Mouse (Mus musculus) Patski (cell line): ENCODE measurements around the gene Psmd11. TPM values are rescaled to one million over a fixed set of nuclear protein-coding genes. Genes with fewer than 3 reads are reported as not detected.

Experiments
- ATAC-seq: fragments of 100-300 bp; one replicate; pipeline ENCODE4 v1.8.0; 2021
- CTCF ChIA-PET: fragments of 350-600 bp; sonication (Branson Sonifier 250); formaldehyde crosslinking; loops from one replicate; lab custom pipeline; 2022; ENCODE audit warnings: inconsistent platforms; lab: Charles Lee
- POLR2A ChIA-PET: fragments of 350-600 bp; sonication (Branson Sonifier 250); formaldehyde crosslinking; loops from one replicate; lab custom pipeline; 2022; ENCODE audit warnings: antibody characterized with exemption, inconsistent platforms; lab: Charles Lee
- DNase-seq: peaks from one replicate; pipeline ENCODE4 v3.0.0-alpha.2; 2011; ENCODE audit warnings: low read depth, low spot score
- H3K27me3 ChIP-seq: fragments of 371-371 bp; one replicate; pipeline ENCODE4 v1.5.1; 2021
- CTCF ChIP-seq: fragments of 100-300 bp; IDR thresholded peaks from one replicate; pipeline ENCODE4 v1.5.1; 2021
- in situ Hi-C: fragments of 300-500 bp; cut with MboI; formaldehyde crosslinking; loops from 3 replicates; pipeline ENCODE4 v1.11.1; 2018; ENCODE audit warnings: low pct_unique_long_range_greater_than_20kb, mixed read lengths
- polyA plus RNA-seq: library from polyadenylated mRNA; unstranded; gene quantifications from one replicate; pipeline ENCODE4 v1.2.3, GENCODE M21; 2021

The Psmd11 gene
- polyA plus RNA-seq, 1 experiment from 2014 or later, result 133 TPM

DNA sequence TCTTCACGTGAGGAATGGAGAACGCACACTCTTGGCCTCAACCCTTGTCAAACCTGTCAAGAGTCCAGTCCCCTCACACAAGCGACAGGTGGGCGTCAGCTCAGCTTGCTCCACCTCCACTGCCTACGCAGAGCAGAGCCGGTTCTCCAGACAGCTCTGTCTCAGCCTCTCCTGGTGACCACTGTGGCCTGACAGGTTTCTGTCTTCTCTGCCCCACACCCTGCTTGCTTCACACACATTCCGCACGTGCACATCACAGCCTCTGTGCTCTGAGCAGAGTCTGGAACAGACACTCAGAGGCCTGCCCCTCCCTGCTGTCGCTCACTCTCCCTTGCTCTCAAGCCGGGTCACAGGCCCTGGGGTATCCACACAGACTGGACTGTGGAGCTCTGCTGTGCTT is 62.4 kb downstream of the Psmd11 start:
- ChIA-PET CTCF (no interaction called here), POLR2A (no interaction called here)
- DNase-seq, result no peak
- no peak for TF ChIP-seq CTCF
- in situ Hi-C loops, result no loop called here
- no peaks in the 10 kb centered on the region for H3K27me3 ChIP-seq
- ATAC-seq, result peak; percentile 37

DNA sequence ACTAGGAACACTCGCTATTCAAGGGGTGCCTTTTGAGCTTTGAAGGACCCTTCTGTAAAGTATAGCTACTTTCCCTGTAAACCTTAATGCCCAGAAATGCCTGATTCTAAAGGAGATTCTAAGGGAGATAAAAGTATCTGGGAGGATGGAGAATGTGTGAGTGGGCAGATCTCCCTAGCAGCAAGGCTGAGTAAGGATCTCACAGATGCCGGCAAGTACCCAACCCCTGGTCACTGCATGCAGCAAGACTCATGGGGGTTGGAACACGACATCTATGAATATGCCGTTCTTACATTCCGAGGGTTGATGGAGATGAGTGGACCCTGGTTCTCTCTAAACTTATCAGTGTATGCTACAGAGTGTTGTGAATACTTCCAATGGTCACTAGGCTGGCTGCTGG is 64.8 kb downstream of the Psmd11 start:
- DNase-seq (no peak), ATAC-seq (no peak)
- TF ChIP-seq CTCF, result no peak
- in situ Hi-C loops, result no loop called here
- no peaks in the 10 kb centered on the region for H3K27me3 ChIP-seq
- ChIA-PET POLR2A (no interaction called here), CTCF (no interaction called here)

GRCm38 (mm10) chr11:80494852-80495251 is 66.4 kb downstream of the Psmd11 start:
- in situ Hi-C loops, result no loop called here
- ATAC-seq, result no peak

DNA sequence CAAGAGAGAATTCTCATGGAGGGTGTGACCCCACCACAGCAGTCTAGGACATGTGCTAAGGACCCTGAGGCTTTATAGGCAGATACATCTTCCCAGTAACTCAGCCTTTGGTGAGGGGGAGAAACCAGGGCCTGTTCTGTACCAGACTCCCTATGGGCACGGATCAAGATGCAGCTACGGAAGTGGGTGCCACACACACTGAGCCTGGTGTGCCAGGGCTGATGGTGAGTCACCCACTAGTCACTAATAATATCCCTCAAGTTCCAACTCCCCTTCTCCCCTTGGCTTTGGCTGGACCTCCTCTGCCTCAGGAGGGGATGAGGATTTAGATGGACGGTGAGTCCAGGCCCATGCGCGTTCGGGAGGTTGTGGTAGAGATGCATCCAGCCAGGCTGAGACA is 67.6 kb downstream of the Psmd11 start:
- ChIA-PET POLR2A (no interaction called here), CTCF (no interaction called here)
- in situ Hi-C loops, result no loop called here
- TF ChIP-seq CTCF, result no peak
- no peak for ATAC-seq
- no peak for DNase-seq
- H3K27me3 ChIP-seq, result no peaks in the 10 kb centered on the region

More at GRCm38 (mm10) chr11:80494852-80495251, 66.4 kb downstream of the Psmd11 start:
- DNase-seq, result no peak
- TF ChIP-seq CTCF, result no peak
- POLR2A ChIA-PET, result no interaction called here
- H3K27me3 ChIP-seq, result no peaks in the 10 kb centered on the region
- CTCF ChIA-PET, result interaction anchor here (1.0 kb wide), 1 partner anchor 17 kb away, joined by 3 read pairs; no protein-coding TSS in a partner anchor

- TF ChIP-seq CTCF, result no peak
- POLR2A ChIA-PET, result interaction anchor here (0.6 kb wide), 1 partner anchor 185 kb away, joined by 6 read pairs; no protein-coding TSS in a partner anchor
- ATAC-seq (no peak), DNase-seq (no peak)
- no peaks in the 10 kb centered on the region for H3K27me3 ChIP-seq
- CTCF ChIA-PET, result no interaction called here
- in situ Hi-C loops, result no loop called here
These were observed 68.2 kb downstream of the Psmd11 start for GRCm38 (mm10) chr11:80496640-80497039.

- no peak for ATAC-seq
- no peaks in the 10 kb centered on the region for H3K27me3 ChIP-seq
- in situ Hi-C loops, result no loop called here
- DNase-seq, result no peak
- ChIA-PET CTCF (interaction anchor here (0.9 kb wide), 1 partner anchor 31 kb away, joined by 3 read pairs; no protein-coding TSS in a partner anchor), POLR2A (interaction anchor here (0.6 to 1.0 kb wide), 2 partner anchors 31 to 186 kb away, joined by 6 to 12 read pairs; no protein-coding TSS in a partner anchor)
- TF ChIP-seq CTCF, result no peak
These were observed 69.0 kb downstream of the Psmd11 start for GRCm38 (mm10) chr11:80497225-80497919.

DNA sequence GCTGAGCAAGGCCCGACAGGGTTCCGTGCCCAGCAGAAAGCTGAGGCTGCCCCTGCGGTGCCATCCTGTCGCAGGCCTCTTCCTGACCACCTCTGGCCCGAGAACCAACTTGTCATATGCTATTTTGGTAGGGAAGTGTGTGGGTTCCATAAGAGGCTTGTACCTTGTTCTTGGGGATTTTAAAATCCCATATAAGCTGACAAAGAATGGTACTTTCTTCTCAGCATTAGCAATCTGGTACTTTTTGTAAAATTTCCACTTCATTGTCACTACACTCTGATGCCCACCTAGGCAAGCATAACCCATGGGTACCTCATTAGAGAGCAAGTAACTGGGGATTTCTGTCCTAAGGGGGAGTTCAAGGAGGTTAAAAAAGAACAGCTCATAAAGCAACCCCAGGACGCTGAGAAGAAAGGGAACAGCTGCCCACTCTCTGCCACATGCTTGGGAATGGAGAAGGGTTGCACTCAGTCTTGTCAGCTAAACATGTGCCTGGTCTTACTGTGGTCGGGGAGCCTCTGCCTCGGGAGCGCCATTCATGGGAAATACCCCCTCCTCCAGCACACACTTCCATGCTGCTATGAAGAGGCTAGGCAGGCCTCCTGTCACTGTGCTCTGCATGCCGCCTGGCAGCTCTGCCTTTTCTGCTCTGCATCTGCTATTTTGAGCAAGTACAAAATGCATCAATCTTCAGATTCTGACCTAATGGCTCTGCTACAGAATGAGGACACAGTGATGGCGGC is 70.1 kb downstream of the Psmd11 start:
- TF ChIP-seq CTCF, result no peak
- H3K27me3 ChIP-seq, result no peaks in the 10 kb centered on the region
- DNase-seq (no peak), ATAC-seq (no peak)
- in situ Hi-C loops, result no loop called here
- CTCF ChIA-PET, result no interaction called here
- POLR2A ChIA-PET, result interaction anchor here (0.6 kb wide), 1 partner anchor 31 kb away, joined by 3 read pairs; no protein-coding TSS in a partner anchor

- ChIA-PET CTCF (no interaction called here), POLR2A (no interaction called here)
- no peak for TF ChIP-seq CTCF
- no peaks in the 10 kb centered on the region for H3K27me3 ChIP-seq
- DNase-seq (no peak), ATAC-seq (peak; percentile 80)
- in situ Hi-C loops, result no loop called here
These were observed 71.1 kb downstream of the Psmd11 start for GRCm38 (mm10) chr11:80499550-80499952.

GRCm38 (mm10) chr11:80503281-80503680 is 74.9 kb downstream of the Psmd11 start:
- H3K27me3 ChIP-seq, result no peaks in the 10 kb centered on the region
- DNase-seq (no peak), ATAC-seq (no peak)
- ChIA-PET POLR2A (no interaction called here), CTCF (interaction anchor here (0.9 kb wide), 1 partner anchor 20 kb away, joined by 3 read pairs; no protein-coding TSS in a partner anchor)
- no peak for TF ChIP-seq CTCF
- in situ Hi-C loops, result no loop called here

- CTCF ChIA-PET, result interaction anchor here (0.9 kb wide), 1 partner anchor 19 kb away, joined by 3 read pairs; no protein-coding TSS in a partner anchor
- no peaks in the 10 kb centered on the region for H3K27me3 ChIP-seq
- DNase-seq (no peak), ATAC-seq (no peak)
- no peak for TF ChIP-seq CTCF
- POLR2A ChIA-PET, result no interaction called here
- in situ Hi-C loops, result no loop called here
These were observed 75.5 kb downstream of the Psmd11 start for GRCm38 (mm10) chr11:80503726-80504452.
